Mouse (Mus musculus): Measurements from ENCODE around the gene Olfr1044.

DNA sequence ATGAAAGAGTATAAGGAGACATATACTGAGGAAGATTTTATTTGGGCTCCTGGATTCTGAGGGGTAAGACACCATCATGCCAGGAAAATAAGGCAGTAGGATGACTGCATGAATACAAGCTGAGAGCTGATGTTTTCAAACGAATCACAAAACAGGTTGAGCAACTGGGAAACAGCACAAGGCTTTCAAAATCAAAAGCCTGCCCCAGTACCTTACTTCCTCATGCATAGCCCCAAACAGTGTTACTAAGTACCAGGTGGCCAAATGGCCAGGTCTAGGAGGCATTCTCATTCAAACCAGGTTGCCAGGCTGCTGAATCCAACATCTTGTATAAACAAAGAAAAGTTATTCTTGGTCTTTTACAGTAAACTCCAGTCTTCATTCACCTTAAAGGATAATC, 18.2 kb upstream of the Olfr1044 start:
- TF ChIP-seq CTCF (conservative IDR thresholded peaks at IDR 0.05; ENCODE audit: low read length), result no peak
- no peak for TF ChIP-seq POU5F1 (IDR thresholded peaks at IDR 0.05; ENCODE audit: borderline replicate concordance, low read length)

All from E14TG2a.4 (cell line).